Mouse (Mus musculus) ZHBTc4 (cell line): ENCODE measurements at regions not wholly inside any gene's neighbourhood (a gene's known extent, or its start where the extent isn't known, plus 50 kb on each side); places are given as distances from the start of the nearest gene placed in this dataset.

Experiments used
- DNase-seq: peaks from one replicate; pipeline ENCODE4 v3.0.0-alpha.2; 2011; ENCODE audit warnings: low read depth, low spot score

DNA sequence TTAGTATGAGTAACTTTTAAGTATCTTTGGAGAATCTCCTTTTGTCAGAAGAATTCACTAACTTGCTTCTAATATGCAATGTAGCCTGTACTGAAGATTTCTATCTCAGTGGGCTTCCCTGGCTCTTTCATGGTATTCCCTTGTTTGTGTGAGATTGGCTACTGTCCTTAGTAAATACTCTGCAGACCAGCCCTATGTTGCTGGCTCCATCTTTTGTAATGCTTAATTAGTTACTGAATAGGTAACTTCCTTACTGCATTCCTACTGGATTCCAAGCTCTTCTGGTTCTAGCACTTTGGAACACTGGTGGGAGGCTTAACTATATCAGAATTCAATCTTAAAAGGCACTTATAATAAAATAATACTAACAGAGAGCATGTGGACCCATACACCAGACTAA lies 1199.7 kb upstream of the Cdh20 start:
- peak; percentile 54 for DNase-seq
